Mouse (Mus musculus): ENCODE measurements around the gene Tbx3. TPM values are rescaled to one million over a fixed set of nuclear protein-coding genes. Genes with fewer than 3 reads are reported as not detected.

Gene Tbx3
- polyA plus RNA-seq, 1 experiment from 2014 or later = 0.88 TPM

GRCm38 (mm10) chr5:119657804-119658203, 12.7 kb upstream of the Tbx3 start:
- no peak overlapping the region for H3K4me2 ChIP-seq (ENCODE audit: low read depth, low read length)
- no peak overlapping the region for H3K4me3 ChIP-seq (ENCODE audit: low read depth, low read length)
- no peaks in the 10 kb centered on the region for H3K4me1 ChIP-seq (ENCODE audit: control insufficient read depth, insufficient read depth, low read length)
- no peaks in the 10 kb centered on the region for H3K36me3 ChIP-seq (ENCODE audit: control insufficient read depth, insufficient read depth, low read length)
- no peak overlapping the region for H3K27ac ChIP-seq (ENCODE audit: low read depth, low read length)
- no peak for ATAC-seq (ENCODE audit: low read depth)
- peaks cover 54% of the 10 kb centered on the region for H3K27me3 ChIP-seq (ENCODE audit: control insufficient read depth, insufficient read depth, low read length)
- WGBS = 1% methylated on average over 6 of the region's 6 CpGs
- H3K9me3 ChIP-seq (ENCODE audit: control insufficient read depth, low read length) = no peaks in the 10 kb centered on the region
- H3K9ac ChIP-seq (replicated peaks; ENCODE audit: low read depth, low read length) = no peak overlapping the region

DNA sequence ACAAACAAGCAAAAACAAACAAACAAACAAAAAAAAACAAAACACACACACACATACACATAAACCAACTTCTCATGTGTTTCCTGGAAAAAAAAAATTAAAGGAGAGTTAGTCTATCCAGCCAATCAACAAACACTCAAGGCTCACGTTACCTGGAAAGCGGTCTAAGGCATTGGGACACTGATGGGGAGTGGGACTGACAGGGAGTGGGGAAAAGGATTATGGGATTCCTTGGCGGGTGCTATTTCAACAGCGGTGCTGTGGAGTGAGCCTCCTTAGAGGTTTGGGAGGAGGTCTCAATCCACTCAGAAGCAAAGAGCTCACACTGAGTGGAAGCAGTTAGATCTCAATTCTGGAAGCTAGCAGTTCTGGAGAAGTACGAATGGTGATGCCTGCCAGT, 12.1 kb upstream of the Tbx3 start:
- no peak overlapping the region for H3K4me2 ChIP-seq (ENCODE audit: low read depth, low read length)
- H3K4me1 ChIP-seq (ENCODE audit: control insufficient read depth, insufficient read depth, low read length) = no peaks in the 10 kb centered on the region
- ATAC-seq (ENCODE audit: low read depth) = no peak
- H3K36me3 ChIP-seq (ENCODE audit: control insufficient read depth, insufficient read depth, low read length) = no peaks in the 10 kb centered on the region
- H3K27ac ChIP-seq (ENCODE audit: low read depth, low read length) = no peak overlapping the region
- H3K27me3 ChIP-seq (ENCODE audit: control insufficient read depth, insufficient read depth, low read length) = peaks cover 58% of the 10 kb centered on the region
- no peaks in the 10 kb centered on the region for H3K9me3 ChIP-seq (ENCODE audit: control insufficient read depth, low read length)
- no peak overlapping the region for H3K9ac ChIP-seq (replicated peaks; ENCODE audit: low read depth, low read length)
- 2% methylated on average over 5 of the region's 5 CpGs for WGBS
- H3K4me3 ChIP-seq (ENCODE audit: low read depth, low read length) = no peak overlapping the region

DNA sequence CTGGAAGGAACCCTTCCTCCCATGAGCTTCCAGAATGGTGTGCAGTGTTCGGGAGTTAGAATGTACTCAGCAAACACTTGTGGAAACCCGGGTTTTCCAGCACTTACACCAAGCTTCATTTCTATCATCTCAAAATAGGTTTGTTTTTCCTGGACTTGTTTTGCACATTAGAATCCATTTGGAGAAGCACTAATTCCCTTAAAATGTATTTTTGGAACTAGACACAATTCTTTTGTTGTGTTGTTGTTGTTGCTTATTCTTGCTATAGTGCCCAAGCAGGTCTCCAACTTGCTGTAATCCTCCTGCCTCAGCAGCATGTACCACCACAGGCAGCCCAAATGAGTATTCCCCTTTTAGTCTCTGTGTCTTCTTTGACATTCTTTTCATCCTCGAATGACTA, 11.4 kb upstream of the Tbx3 start:
- Histone ChIP-seq H3K9me3 (ENCODE audit: control insufficient read depth, low read length) (no peaks in the 10 kb centered on the region), H3K9ac (replicated peaks; ENCODE audit: low read depth, low read length) (no peak overlapping the region), H3K27ac (ENCODE audit: low read depth, low read length) (no peak overlapping the region), H3K36me3 (ENCODE audit: control insufficient read depth, insufficient read depth, low read length) (no peaks in the 10 kb centered on the region), H3K4me2 (ENCODE audit: low read depth, low read length) (no peak overlapping the region), H3K4me3 (ENCODE audit: low read depth, low read length) (no peak overlapping the region), H3K27me3 (ENCODE audit: control insufficient read depth, insufficient read depth, low read length) (peaks cover 65% of the 10 kb centered on the region), H3K4me1 (ENCODE audit: control insufficient read depth, insufficient read depth, low read length) (no peaks in the 10 kb centered on the region)
- WGBS = 2% methylated on average over 3 of the region's 3 CpGs
- ATAC-seq (ENCODE audit: low read depth) = no peak

- no peak for ATAC-seq (ENCODE audit: low read depth)
- Histone ChIP-seq H3K27me3 (ENCODE audit: control insufficient read depth, insufficient read depth, low read length) (peaks cover 71% of the 10 kb centered on the region), H3K27ac (ENCODE audit: low read depth, low read length) (no peak overlapping the region), H3K9me3 (ENCODE audit: control insufficient read depth, low read length) (no peaks in the 10 kb centered on the region), H3K36me3 (ENCODE audit: control insufficient read depth, insufficient read depth, low read length) (no peaks in the 10 kb centered on the region), H3K4me2 (ENCODE audit: low read depth, low read length) (no peak overlapping the region), H3K4me3 (ENCODE audit: low read depth, low read length) (no peak overlapping the region), H3K4me1 (ENCODE audit: control insufficient read depth, insufficient read depth, low read length) (no peaks in the 10 kb centered on the region), H3K9ac (replicated peaks; ENCODE audit: low read depth, low read length) (no peak overlapping the region)
- WGBS = 1% methylated on average over 25 of the region's 25 CpGs
Measured at GRCm38 (mm10) chr5:119660526-119661410, 9.7 kb upstream of the Tbx3 start.

- Histone ChIP-seq H3K4me2 (ENCODE audit: low read depth, low read length) (no peak overlapping the region), H3K4me3 (ENCODE audit: low read depth, low read length) (no peak overlapping the region), H3K36me3 (ENCODE audit: control insufficient read depth, insufficient read depth, low read length) (no peaks in the 10 kb centered on the region), H3K9ac (replicated peaks; ENCODE audit: low read depth, low read length) (no peak overlapping the region), H3K27me3 (ENCODE audit: control insufficient read depth, insufficient read depth, low read length) (peaks cover 77% of the 10 kb centered on the region), H3K27ac (ENCODE audit: low read depth, low read length) (no peak overlapping the region), H3K9me3 (ENCODE audit: control insufficient read depth, low read length) (no peaks in the 10 kb centered on the region), H3K4me1 (ENCODE audit: control insufficient read depth, insufficient read depth, low read length) (no peaks in the 10 kb centered on the region)
- ATAC-seq (ENCODE audit: low read depth) = no peak
- under 1% methylated on average over 11 of the region's 11 CpGs for WGBS
Measured at GRCm38 (mm10) chr5:119661474-119661873, 9.0 kb upstream of the Tbx3 start.

- H3K4me3 ChIP-seq (ENCODE audit: low read depth, low read length) = no peak overlapping the region
- no peak for ATAC-seq (ENCODE audit: low read depth)
- H3K4me2 ChIP-seq (ENCODE audit: low read depth, low read length) = no peak overlapping the region
- no peaks in the 10 kb centered on the region for H3K4me1 ChIP-seq (ENCODE audit: control insufficient read depth, insufficient read depth, low read length)
- WGBS = under 1% methylated on average over 13 of the region's 13 CpGs
- H3K9ac ChIP-seq (replicated peaks; ENCODE audit: low read depth, low read length) = no peak overlapping the region
- no peaks in the 10 kb centered on the region for H3K9me3 ChIP-seq (ENCODE audit: control insufficient read depth, low read length)
- H3K27ac ChIP-seq (ENCODE audit: low read depth, low read length) = no peak overlapping the region
- peaks cover 77% of the 10 kb centered on the region for H3K27me3 ChIP-seq (ENCODE audit: control insufficient read depth, insufficient read depth, low read length)
- no peaks in the 10 kb centered on the region for H3K36me3 ChIP-seq (ENCODE audit: control insufficient read depth, insufficient read depth, low read length)
Measured at GRCm38 (mm10) chr5:119662326-119662725, 8.1 kb upstream of the Tbx3 start.

DNA sequence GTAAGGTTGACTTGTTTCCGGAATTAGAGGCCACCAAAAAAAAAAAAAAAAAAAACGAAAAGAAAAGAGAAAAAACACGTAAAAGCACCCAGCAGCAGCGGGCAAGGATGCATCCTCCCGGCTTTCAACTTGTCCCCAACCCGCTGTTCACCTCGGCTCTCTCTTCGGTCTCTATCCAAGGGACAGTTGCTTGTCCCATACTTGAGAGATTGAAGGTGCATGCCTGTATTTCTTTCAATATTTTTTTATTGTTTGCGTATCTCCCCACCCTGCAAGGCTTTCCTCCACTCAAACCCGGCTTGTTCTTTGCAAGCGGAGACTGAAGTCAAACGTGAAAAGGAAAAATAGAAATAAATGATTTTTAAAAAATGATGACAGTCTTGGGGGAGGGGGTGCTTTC, 7.7 kb upstream of the Tbx3 start:
- Histone ChIP-seq H3K4me3 (ENCODE audit: low read depth, low read length) (no peak overlapping the region), H3K9me3 (ENCODE audit: control insufficient read depth, low read length) (no peaks in the 10 kb centered on the region), H3K27ac (ENCODE audit: low read depth, low read length) (no peak overlapping the region), H3K4me1 (ENCODE audit: control insufficient read depth, insufficient read depth, low read length) (no peaks in the 10 kb centered on the region), H3K9ac (replicated peaks; ENCODE audit: low read depth, low read length) (no peak overlapping the region), H3K27me3 (ENCODE audit: control insufficient read depth, insufficient read depth, low read length) (peaks cover 74% of the 10 kb centered on the region), H3K4me2 (ENCODE audit: low read depth, low read length) (no peak overlapping the region), H3K36me3 (ENCODE audit: control insufficient read depth, insufficient read depth, low read length) (no peaks in the 10 kb centered on the region)
- no peak for ATAC-seq (ENCODE audit: low read depth)
- under 1% methylated on average over 12 of the region's 12 CpGs for WGBS

DNA sequence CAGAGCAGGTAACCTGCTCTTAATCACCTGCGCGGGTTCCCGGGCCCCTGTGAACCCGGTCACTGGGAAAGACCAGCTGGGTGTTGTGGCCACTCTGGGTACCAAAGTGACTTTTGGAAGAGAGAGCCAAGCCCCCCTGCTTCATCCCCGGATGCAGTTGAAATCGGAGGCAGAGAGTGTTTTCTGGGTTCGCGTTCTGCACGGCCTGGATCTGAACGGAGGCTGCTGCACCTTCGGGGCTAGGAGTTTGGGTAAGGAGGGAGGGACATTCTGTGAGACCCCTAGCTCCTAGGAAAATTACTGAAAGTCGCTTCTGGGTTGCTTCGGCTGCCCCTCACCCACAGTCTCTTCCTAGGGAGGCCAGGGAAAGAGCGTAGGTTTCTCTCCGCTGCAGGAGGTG, 7.2 kb upstream of the Tbx3 start:
- WGBS = under 1% methylated on average over 15 of the region's 15 CpGs

DNA sequence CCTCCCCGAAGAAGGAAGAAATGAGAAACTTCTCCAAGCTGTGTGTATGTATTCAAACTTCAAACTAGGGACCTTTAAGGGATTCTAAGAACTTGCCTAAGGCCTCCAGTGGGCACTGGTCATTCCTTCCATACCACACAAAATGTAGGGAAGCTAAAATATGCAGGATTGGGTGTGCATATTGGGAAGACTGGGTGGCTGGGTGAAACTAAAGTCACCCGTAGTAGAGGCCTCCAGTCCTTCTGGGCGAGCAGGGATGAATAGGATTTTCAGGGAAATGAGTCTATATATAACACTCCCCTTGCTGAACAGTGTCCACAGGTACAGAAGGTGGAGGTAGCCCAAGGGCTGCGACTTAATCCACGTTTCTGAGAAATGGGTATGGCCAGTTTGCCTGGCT, 6.7 kb upstream of the Tbx3 start:
- H3K9me3 ChIP-seq (ENCODE audit: control insufficient read depth, low read length) = no peaks in the 10 kb centered on the region
- H3K36me3 ChIP-seq (ENCODE audit: control insufficient read depth, insufficient read depth, low read length) = no peaks in the 10 kb centered on the region
- H3K4me2 ChIP-seq (ENCODE audit: low read depth, low read length) = no peak overlapping the region
- WGBS = 3% methylated on average over 5 of the region's 5 CpGs
- H3K4me1 ChIP-seq (ENCODE audit: control insufficient read depth, insufficient read depth, low read length) = no peaks in the 10 kb centered on the region
- no peak overlapping the region for H3K4me3 ChIP-seq (ENCODE audit: low read depth, low read length)
- no peak overlapping the region for H3K9ac ChIP-seq (replicated peaks; ENCODE audit: low read depth, low read length)
- H3K27me3 ChIP-seq (ENCODE audit: control insufficient read depth, insufficient read depth, low read length) = peaks cover 72% of the 10 kb centered on the region
- no peak for ATAC-seq (ENCODE audit: low read depth)
- no peak overlapping the region for H3K27ac ChIP-seq (ENCODE audit: low read depth, low read length)

More for the DNA sequence above, 7.2 kb upstream of the Tbx3 start:
- H3K9ac ChIP-seq (replicated peaks; ENCODE audit: low read depth, low read length) = no peak overlapping the region
- no peak overlapping the region for H3K4me2 ChIP-seq (ENCODE audit: low read depth, low read length)
- H3K27me3 ChIP-seq (ENCODE audit: control insufficient read depth, insufficient read depth, low read length) = peaks cover 72% of the 10 kb centered on the region
- H3K27ac ChIP-seq (ENCODE audit: low read depth, low read length) = no peak overlapping the region
- no peaks in the 10 kb centered on the region for H3K4me1 ChIP-seq (ENCODE audit: control insufficient read depth, insufficient read depth, low read length)
- no peak overlapping the region for H3K4me3 ChIP-seq (ENCODE audit: low read depth, low read length)
- ATAC-seq (ENCODE audit: low read depth) = no peak
- H3K36me3 ChIP-seq (ENCODE audit: control insufficient read depth, insufficient read depth, low read length) = no peaks in the 10 kb centered on the region
- no peaks in the 10 kb centered on the region for H3K9me3 ChIP-seq (ENCODE audit: control insufficient read depth, low read length)

All from neural tube, embryonic 14.5 days (tissue).